Mouse (Mus musculus): ENCODE data around the gene Anapc2. TPM values are rescaled to one million over a fixed set of nuclear protein-coding genes. Genes with fewer than 3 reads are reported as not detected.

Anapc2 gene
- total RNA-seq, 2 experiments from 2014 or later, result 84.6 to 84.7 TPM

GRCm38 (mm10) chr2:25331470-25331869, 59.2 kb downstream of the Anapc2 start:
- H3K4me3 ChIP-seq, result peak overlapping the region; percentile 97
- H3K27ac ChIP-seq, result no peak overlapping the region
- TF ChIP-seq CTCF (conservative IDR thresholded peaks at IDR 0.05), result no peak
- DNase-seq (ENCODE audit: low spot score in 2 of 2), result no peak

- peak; percentile 99 for DNase-seq (ENCODE audit: low spot score in 2 of 2)
- TF ChIP-seq CTCF (conservative IDR thresholded peaks at IDR 0.05), result peak; percentile 52
- H3K4me3 ChIP-seq, result peak within 1 kb of the TSS; percentile 97
- H3K27ac ChIP-seq, result peak within 1 kb of the TSS; percentile 90
Observed at GRCm38 (mm10) chr2:25332286-25333160, 60.2 kb downstream of the Anapc2 start, which contains the start of gene Man1b1. TSS of gene Man1b1 (plus strand) at chr2:25332338.

GRCm38 (mm10) chr2:25333569-25333968, 61.3 kb downstream of the Anapc2 start:
- no peak for DNase-seq (ENCODE audit: low spot score in 2 of 2)
- Histone ChIP-seq H3K27ac (no peak overlapping the region), H3K4me3 (peak overlapping the region; percentile 97)
- TF ChIP-seq CTCF (conservative IDR thresholded peaks at IDR 0.05), result no peak

Other genes with a start within 250 kb of the Anapc2 start
- gene Nsmf, start 218.1 kb upstream of the Anapc2 start, total RNA-seq (2021), result 1,000 to 10,000 TPM in 1 of 2 experiments, 100 to 1,000 TPM in 1; 975 to 1,037 TPM
- gene Entpd8, start 192.2 kb upstream of the Anapc2 start, total RNA-seq (2021), result not detected
- gene Noxa1, start 177.3 kb upstream of the Anapc2 start, total RNA-seq (2021), result not detected
- 10 to 100 TPM; 21.3 to 21.9 TPM for gene Nrarp, start 91.7 kb upstream of the Anapc2 start, total RNA-seq (2021)
- gene Tor4a, start 75.6 kb upstream of the Anapc2 start, total RNA-seq (2021), result 1 to 10 TPM; 2.2 to 3.0 TPM
- 10 to 100 TPM; 57.0 to 58.5 TPM for gene Nelfb, start 61.0 kb upstream of the Anapc2 start, total RNA-seq (2021)
- under 1 TPM in 1 of 2 experiments, not detected in 1; 0.33 TPM for gene Stpg3, start 57.8 kb upstream of the Anapc2 start, total RNA-seq (2021)
- gene Fam166a, start 53.7 kb upstream of the Anapc2 start, total RNA-seq (2021), result not detected
- gene Tubb4b, start 47.8 kb upstream of the Anapc2 start, total RNA-seq (2021), result 100 to 1,000 TPM; 305 to 309 TPM
- not detected for gene Slc34a3, start 38.1 kb upstream of the Anapc2 start, total RNA-seq (2021)
- not detected for gene Rnf224, start 35.7 kb upstream of the Anapc2 start, total RNA-seq (2021)
- gene Rnf208, start 30.2 kb upstream of the Anapc2 start, total RNA-seq (2021), result 100 to 1,000 TPM; 228 to 232 TPM
- not detected for gene Cysrt1, start 30.0 kb upstream of the Anapc2 start, total RNA-seq (2021)
- gene AL732309.1, start 25.6 kb upstream of the Anapc2 start, total RNA-seq (2021), result 1 to 10 TPM; 2.2 to 2.4 TPM
- 10 to 100 TPM; 35.1 to 35.8 TPM for gene Tmem203, start 17.0 kb upstream of the Anapc2 start, total RNA-seq (2021)
- 10 to 100 TPM; 21.5 to 23.8 TPM for gene Tprn, start 9.9 kb upstream of the Anapc2 start, total RNA-seq (2021)
- gene Ssna1, start within 50 bp of the Anapc2 start, total RNA-seq (2021), result 10 to 100 TPM; 64.5 to 69.3 TPM
- not detected for gene Tmem210, start 15.7 kb downstream of the Anapc2 start, total RNA-seq (2021)
- gene Lrrc26, start 17.4 kb downstream of the Anapc2 start, total RNA-seq (2021), result not detected
- 100 to 1,000 TPM; 443 to 449 TPM for gene Grin1, start 46.7 kb downstream of the Anapc2 start, total RNA-seq (2021)
- gene Man1b1, start 59.9 kb downstream of the Anapc2 start, total RNA-seq (2021), result 10 to 100 TPM; 56.4 to 58.0 TPM
- gene Dpp7, start 83.9 kb downstream of the Anapc2 start, total RNA-seq (2021), result 10 to 100 TPM; 32.1 to 36.2 TPM
- 10 to 100 TPM; 14.6 to 19.8 TPM for gene Uap1l1, start 93.2 kb downstream of the Anapc2 start, total RNA-seq (2021)
- gene Sapcd2, start 99.8 kb downstream of the Anapc2 start, total RNA-seq (2021), result 1 to 10 TPM; 3.0 to 4.0 TPM
- gene Entpd2, start 123.4 kb downstream of the Anapc2 start, total RNA-seq (2021), result 10 to 100 TPM; 14.6 to 16.6 TPM
- 100 to 1,000 TPM; 429 to 433 TPM for gene Npdc1, start 126.9 kb downstream of the Anapc2 start, total RNA-seq (2021)
- under 1 TPM in 1 of 2 experiments, not detected in 1; 0.37 TPM for gene Fut7, start 150.8 kb downstream of the Anapc2 start, total RNA-seq (2021)
- gene Abca2, start 156.2 kb downstream of the Anapc2 start, total RNA-seq (2021), result 100 to 1,000 TPM; 159 to 167 TPM
- under 1 TPM in 1 of 2 experiments, not detected in 1; 0.49 TPM for gene Clic3, start 184.4 kb downstream of the Anapc2 start, total RNA-seq (2021)
- gene Paxx, start 188.6 kb downstream of the Anapc2 start, total RNA-seq (2021), result 10 to 100 TPM; 55.7 to 62.1 TPM
- gene Ptgds, start 197.6 kb downstream of the Anapc2 start, total RNA-seq (2021), result 100 to 1,000 TPM; 541 to 735 TPM
- not detected for gene Lcn12, start 221.4 kb downstream of the Anapc2 start, total RNA-seq (2021)
- 100 to 1,000 TPM; 109 to 120 TPM for gene Fbxw5, start 228.3 kb downstream of the Anapc2 start, total RNA-seq (2021)
- gene C8g, start 229.2 kb downstream of the Anapc2 start, total RNA-seq (2021), result 1 to 10 TPM in 1 of 2 experiments, under 1 TPM in 1; 0.97 to 1.5 TPM

Measured in layer of hippocampus, adult 2 months (tissue).